Mouse (Mus musculus) lung, embryonic 16.5 days (tissue): ENCODE measurements around the gene Jakmip3. TPM values are rescaled to one million over a fixed set of nuclear protein-coding genes. Genes with fewer than 3 reads are reported as not detected.

ENCODE experiments used
- ATAC-seq: fragments of 200-750 bp; cut with Nextera tagmentation; 2 replicates; pipeline ENCODE4 v1.8.0; 2017; ENCODE audit warnings: low read depth, mild to moderate bottlenecking, moderate library complexity
- H3K27ac ChIP-seq: fragments of 300-500 bp; sonication (generic); 2 replicates; pipeline ENCODE4 v1.5.1; 2014; ENCODE audit warnings: mild to moderate bottlenecking, control low read depth, low read length
- H3K27me3 ChIP-seq: fragments of 300-500 bp; sonication (generic); 2 replicates; pipeline ENCODE4 v1.6.1; 2014; ENCODE audit warnings: low read depth, low read length, mixed read lengths; ENCODE audit not compliant: control insufficient read depth, insufficient read depth
- H3K36me3 ChIP-seq: fragments of 300-500 bp; sonication (generic); 2 replicates; pipeline ENCODE4 v1.6.1; 2014; ENCODE audit warnings: low read length; ENCODE audit not compliant: control insufficient read depth, insufficient read depth
- H3K4me1 ChIP-seq: fragments of 300-500 bp; sonication (generic); replicated peaks from 2 replicates; pipeline ENCODE4 v1.6.1; 2014; ENCODE audit warnings: low read length, mixed read lengths; ENCODE audit not compliant: control insufficient read depth, insufficient read depth
- H3K4me2 ChIP-seq: fragments of 300-500 bp; sonication (generic); 2 replicates; pipeline ENCODE4 v1.6.1; 2014; ENCODE audit warnings: low read depth, low read length, control low read depth
- H3K4me3 ChIP-seq: fragments of 300-500 bp; sonication (generic); 2 replicates; pipeline ENCODE4 v1.5.1; 2014; ENCODE audit warnings: mild to moderate bottlenecking, low read length, control low read depth
- H3K9ac ChIP-seq: fragments of 300-500 bp; sonication (generic); 2 replicates; pipeline ENCODE4 v1.6.1; 2014; ENCODE audit warnings: low read length, control low read depth
- H3K9me3 ChIP-seq: fragments of 300-500 bp; sonication (generic); 2 replicates; pipeline ENCODE4 v1.6.1; 2016; ENCODE audit warnings: low read length; ENCODE audit not compliant: control insufficient read depth
- WGBS: fragments of 180-500 bp; shearing (Covaris S2); extraction: QIAGEN DNeasy Blood & Tissue Kit; methylation state at CpG from one replicate; pipeline ENCODE4 v1.1.7; 2014; 5-methylcytosine and 5-hydroxymethylcytosine counted together
- polyA plus RNA-seq: library from polyadenylated mRNA; unstranded; fragments of >200 nt; fragmentation: Nextera tagmentation; extraction: Ambion mirVana; gene quantifications from 2 replicates; pipeline ENCODE4 v1.2.1, GENCODE M21; 2015

Jakmip3 gene
- polyA plus RNA-seq, 1 experiment from 2014 or later: 0.06 TPM

GRCm38 (mm10) chr7:138968010-138968620, 27.6 kb downstream of the Jakmip3 start:
- H3K27ac ChIP-seq: no peak overlapping the region
- H3K36me3 ChIP-seq: no peaks in the 10 kb centered on the region
- H3K9me3 ChIP-seq: no peaks in the 10 kb centered on the region
- H3K4me2 ChIP-seq: no peak overlapping the region
- no peak overlapping the region for H3K9ac ChIP-seq
- H3K4me1 ChIP-seq: no peaks in the 10 kb centered on the region
- ATAC-seq: no peak
- WGBS: 52% methylated on average over 13 of the region's 13 CpGs
- H3K27me3 ChIP-seq: no peaks in the 10 kb centered on the region
- no peak overlapping the region for H3K4me3 ChIP-seq

GRCm38 (mm10) chr7:138977510-138977909, 37.0 kb downstream of the Jakmip3 start:
- Histone ChIP-seq H3K9me3 (no peaks in the 10 kb centered on the region), H3K4me1 (no peaks in the 10 kb centered on the region), H3K27ac (no peak overlapping the region), H3K36me3 (no peaks in the 10 kb centered on the region), H3K4me3 (no peak overlapping the region), H3K9ac (no peak overlapping the region), H3K27me3 (no peaks in the 10 kb centered on the region), H3K4me2 (no peak overlapping the region)
- 86% methylated on average over 7 of the region's 7 CpGs for WGBS
- no peak for ATAC-seq

- Histone ChIP-seq H3K27me3 (no peaks in the 10 kb centered on the region), H3K27ac (no peak overlapping the region), H3K9me3 (no peaks in the 10 kb centered on the region), H3K36me3 (no peaks in the 10 kb centered on the region), H3K9ac (no peak overlapping the region), H3K4me1 (no peaks in the 10 kb centered on the region), H3K4me3 (no peak overlapping the region), H3K4me2 (no peak overlapping the region)
- WGBS: 84% methylated on average over 6 of the region's 6 CpGs
- no peak for ATAC-seq
These were observed 44.0 kb downstream of the Jakmip3 start for GRCm38 (mm10) chr7:138984576-138984975.

GRCm38 (mm10) chr7:138989156-138989555, 48.6 kb downstream of the Jakmip3 start:
- no peak overlapping the region for H3K4me2 ChIP-seq
- WGBS: 76% methylated on average over 9 of the region's 9 CpGs
- ATAC-seq: no peak
- no peaks in the 10 kb centered on the region for H3K4me1 ChIP-seq
- H3K27ac ChIP-seq: no peak overlapping the region
- H3K4me3 ChIP-seq: no peak overlapping the region
- H3K27me3 ChIP-seq: no peaks in the 10 kb centered on the region
- no peak overlapping the region for H3K9ac ChIP-seq
- H3K36me3 ChIP-seq: no peaks in the 10 kb centered on the region
- H3K9me3 ChIP-seq: no peaks in the 10 kb centered on the region

- no peak overlapping the region for H3K4me3 ChIP-seq
- WGBS: 77% methylated on average over 9 of the region's 9 CpGs
- no peak overlapping the region for H3K27ac ChIP-seq
- H3K4me1 ChIP-seq: no peaks in the 10 kb centered on the region
- H3K4me2 ChIP-seq: no peak overlapping the region
- ATAC-seq: no peak
- H3K9me3 ChIP-seq: no peaks in the 10 kb centered on the region
- H3K36me3 ChIP-seq: no peaks in the 10 kb centered on the region
- H3K9ac ChIP-seq: no peak overlapping the region
- no peaks in the 10 kb centered on the region for H3K27me3 ChIP-seq
These were observed 62.2 kb downstream of the Jakmip3 start for GRCm38 (mm10) chr7:139002692-139003091.

- H3K27ac ChIP-seq: no peak overlapping the region
- no peak overlapping the region for H3K4me2 ChIP-seq
- 38% methylated on average over 9 of the region's 9 CpGs for WGBS
- no peaks in the 10 kb centered on the region for H3K36me3 ChIP-seq
- H3K4me3 ChIP-seq: no peak overlapping the region
- H3K9ac ChIP-seq: no peak overlapping the region
- no peaks in the 10 kb centered on the region for H3K9me3 ChIP-seq
- no peaks in the 10 kb centered on the region for H3K27me3 ChIP-seq
- ATAC-seq: no peak
- H3K4me1 ChIP-seq: no peaks in the 10 kb centered on the region
These were observed 62.7 kb downstream of the Jakmip3 start for GRCm38 (mm10) chr7:139003250-139003649.

- H3K4me2 ChIP-seq: no peak overlapping the region
- no peaks in the 10 kb centered on the region for H3K4me1 ChIP-seq
- 60% methylated on average over 7 of the region's 7 CpGs for WGBS
- no peaks in the 10 kb centered on the region for H3K9me3 ChIP-seq
- no peaks in the 10 kb centered on the region for H3K36me3 ChIP-seq
- H3K27ac ChIP-seq: no peak overlapping the region
- no peak for ATAC-seq
- H3K4me3 ChIP-seq: no peak overlapping the region
- H3K27me3 ChIP-seq: no peaks in the 10 kb centered on the region; the same call in 1 of the 2 replicates
- H3K9ac ChIP-seq: no peak overlapping the region
These were observed 69.4 kb downstream of the Jakmip3 start for GRCm38 (mm10) chr7:139009786-139010502.

GRCm38 (mm10) chr7:139011027-139011426, 70.5 kb downstream of the Jakmip3 start:
- Histone ChIP-seq H3K9me3 (no peaks in the 10 kb centered on the region), H3K4me3 (no peak overlapping the region), H3K27me3 (no peaks in the 10 kb centered on the region; the same call in 1 of the 2 replicates), H3K4me1 (no peaks in the 10 kb centered on the region), H3K9ac (no peak overlapping the region), H3K27ac (no peak overlapping the region), H3K36me3 (no peaks in the 10 kb centered on the region), H3K4me2 (no peak overlapping the region)
- ATAC-seq: no peak
- WGBS: 32% methylated on average over 3 of the region's 3 CpGs

- H3K4me2 ChIP-seq: no peak overlapping the region
- no peak overlapping the region for H3K9ac ChIP-seq
- no peaks in the 10 kb centered on the region for H3K4me1 ChIP-seq
- no peak overlapping the region for H3K4me3 ChIP-seq
- no peak overlapping the region for H3K27ac ChIP-seq
- H3K9me3 ChIP-seq: no peaks in the 10 kb centered on the region
- WGBS: 75% methylated on average over 2 of the region's 2 CpGs
- no peaks in the 10 kb centered on the region for H3K36me3 ChIP-seq
- H3K27me3 ChIP-seq: no peaks in the 10 kb centered on the region; the same call in 1 of the 2 replicates
- ATAC-seq: no peak
These were observed 71.1 kb downstream of the Jakmip3 start for GRCm38 (mm10) chr7:139011586-139011985.
